Mouse (Mus musculus) forebrain, embryonic 12.5 days (tissue): ENCODE measurements around the gene Zfp358. TPM values are rescaled to one million over a fixed set of nuclear protein-coding genes. Genes with fewer than 3 reads are reported as not detected.

Source experiments
- ATAC-seq: fragments of 200-750 bp; cut with Nextera tagmentation; 2 replicates; pipeline ENCODE4 v1.8.0; 2017; ENCODE audit warnings: moderate TSS enrichment; ENCODE audit not compliant: low FRiP score
- H3K27ac ChIP-seq: fragments of 300-500 bp; sonication (generic); 2 replicates; pipeline ENCODE4 v1.5.1; 2016; ENCODE audit warnings: mild to moderate bottlenecking
- H3K27me3 ChIP-seq: fragments of 300-500 bp; sonication (generic); 2 replicates; pipeline ENCODE4 v1.6.1; 2016; ENCODE audit warnings: mild to moderate bottlenecking
- H3K36me3 ChIP-seq: fragments of 300-500 bp; sonication (generic); replicated peaks from 2 replicates; pipeline ENCODE4 v1.6.1; 2016; ENCODE audit warnings: mild to moderate bottlenecking
- H3K4me1 ChIP-seq: fragments of 300-500 bp; sonication (generic); 2 replicates; pipeline ENCODE4 v1.6.1; 2016
- H3K4me2 ChIP-seq: fragments of 300-500 bp; sonication (generic); 2 replicates; pipeline ENCODE4 v1.6.1; 2016; ENCODE audit warnings: mild to moderate bottlenecking, moderate library complexity
- H3K4me3 ChIP-seq: fragments of 300-500 bp; sonication (generic); replicated peaks from 2 replicates; pipeline ENCODE4 v1.5.1; 2016; ENCODE audit warnings: mild to moderate bottlenecking
- H3K9ac ChIP-seq: fragments of 300-500 bp; sonication (generic); 2 replicates; pipeline ENCODE4 v1.6.1; 2016; ENCODE audit warnings: mild to moderate bottlenecking
- H3K9me3 ChIP-seq: fragments of 300-500 bp; sonication (generic); 2 replicates; pipeline ENCODE4 v1.6.1; 2016
- WGBS: fragments of 180-500 bp; shearing (Covaris S2); methylation state at CpG from one replicate; pipeline ENCODE4 v1.1.7; 2016; 5-methylcytosine and 5-hydroxymethylcytosine counted together
- polyA plus RNA-seq: library from polyadenylated mRNA; unstranded; fragments of >200 nt; fragmentation: Nextera tagmentation; extraction: Ambion mirVana; gene quantifications from 2 replicates; pipeline ENCODE4 v1.2.1, GENCODE M21; 2016

The Zfp358 gene
- polyA plus RNA-seq: 69.3 and 78.4 TPM in 2 replicates

GRCm38 (mm10) chr8:3492901-3493844 lies at the start of gene Zfp358:
Zfp358 (plus strand) TSS chr8:3493138.
- Histone ChIP-seq H3K27ac (peak within 1 kb of the TSS; percentile 82), H3K4me3 (peak within 1 kb of the TSS; percentile 87), H3K4me1 (peaks cover 18% of the 10 kb centered on the region), H3K9me3 (peaks cover 11% of the 10 kb centered on the region; the same call in 1 of the 2 replicates), H3K4me2 (peak within 1 kb of the TSS; percentile 64), H3K36me3 (peaks cover 35% of the 10 kb centered on the region), H3K9ac (peak within 1 kb of the TSS; percentile 93), H3K27me3 (no peaks in the 10 kb centered on the region)
- peak; percentile 94 for ATAC-seq
- under 1% methylated on average over 48 of the region's 64 CpGs for WGBS

- Histone ChIP-seq H3K27ac (no peak overlapping the region), H3K27me3 (no peaks in the 10 kb centered on the region), H3K4me2 (no peak overlapping the region), H3K4me3 (no peak overlapping the region), H3K9ac (no peak overlapping the region), H3K9me3 (no peaks in the 10 kb centered on the region), H3K36me3 (peaks cover 84% of the 10 kb centered on the region), H3K4me1 (no peaks in the 10 kb centered on the region)
- 90% methylated on average over 2 of the region's 2 CpGs for WGBS
- no peak for ATAC-seq
Measured at GRCm38 (mm10) chr8:3449226-3449625, 43.7 kb upstream of the Zfp358 start.

- H3K4me2 ChIP-seq: no peak overlapping the region
Measured at GRCm38 (mm10) chr8:3450670-3451069, 42.3 kb upstream of the Zfp358 start.

GRCm38 (mm10) chr8:3451992-3452391 lies 40.9 kb upstream of the Zfp358 start:
- no peak overlapping the region for H3K9ac ChIP-seq
- H3K4me2 ChIP-seq: no peak overlapping the region
- WGBS: 94% methylated on average over 25 of the region's 25 CpGs
- H3K9me3 ChIP-seq: no peaks in the 10 kb centered on the region
- no peaks in the 10 kb centered on the region for H3K27me3 ChIP-seq
- no peak overlapping the region for H3K27ac ChIP-seq
- H3K4me3 ChIP-seq: no peak overlapping the region
- H3K36me3 ChIP-seq: peaks cover 96% of the 10 kb centered on the region
- no peaks in the 10 kb centered on the region for H3K4me1 ChIP-seq
- ATAC-seq: no peak

More at GRCm38 (mm10) chr8:3450670-3451069, 42.3 kb upstream of the Zfp358 start:
- Histone ChIP-seq H3K4me1 (no peaks in the 10 kb centered on the region), H3K9ac (no peak overlapping the region), H3K4me3 (no peak overlapping the region), H3K27me3 (no peaks in the 10 kb centered on the region), H3K27ac (no peak overlapping the region), H3K36me3 (peaks cover 91% of the 10 kb centered on the region), H3K9me3 (no peaks in the 10 kb centered on the region)
- ATAC-seq: peak; percentile 43
- WGBS: 32% methylated on average over 5 of the region's 5 CpGs

- Histone ChIP-seq H3K4me3 (no peak overlapping the region), H3K4me2 (no peak overlapping the region), H3K9me3 (no peaks in the 10 kb centered on the region), H3K4me1 (peaks cover 9% of the 10 kb centered on the region; the same call in 1 of the 2 replicates), H3K27ac (no peak overlapping the region), H3K27me3 (no peaks in the 10 kb centered on the region), H3K9ac (no peak overlapping the region), H3K36me3 (peaks cover 9% of the 10 kb centered on the region; the same call in 1 of the 2 replicates)
- 86% methylated on average over 2 of the region's 2 CpGs for whole genome bisulfite sequencing
- no peak for ATAC-seq
Measured at GRCm38 (mm10) chr8:3463248-3463647, 29.7 kb upstream of the Zfp358 start.

- Histone ChIP-seq H3K9ac (no peak overlapping the region), H3K4me1 (peaks cover 10% of the 10 kb centered on the region; the same call in 1 of the 2 replicates), H3K4me3 (no peak overlapping the region), H3K27me3 (no peaks in the 10 kb centered on the region), H3K9me3 (no peaks in the 10 kb centered on the region), H3K36me3 (0 out of 2 replicates have a peak, but pooled peaks cover 6% of the 10 kb centered on the region), H3K27ac (no peak overlapping the region), H3K4me2 (no peak overlapping the region)
- 53% methylated on average over 5 of the region's 5 CpGs for WGBS
- ATAC-seq: no peak
Measured at GRCm38 (mm10) chr8:3464309-3464708, 28.6 kb upstream of the Zfp358 start.

- peak; percentile 93 for ATAC-seq
- Histone ChIP-seq H3K9me3 (no peaks in the 10 kb centered on the region), H3K9ac (peak within 1 kb of the TSS; percentile 70), H3K4me3 (peak within 1 kb of the TSS; percentile 43), H3K27ac (peak within 1 kb of the TSS; percentile 78), H3K4me1 (peaks cover 10% of the 10 kb centered on the region; the same call in 1 of the 2 replicates), H3K4me2 (peak within 1 kb of the TSS; percentile 62), H3K27me3 (no peaks in the 10 kb centered on the region), H3K36me3 (no peaks in the 10 kb centered on the region)
- 8% methylated on average over 32 of the region's 32 CpGs for WGBS
Measured at GRCm38 (mm10) chr8:3467006-3467885, 25.7 kb upstream of the Zfp358 start, which contains the start of gene Pex11g. Pex11g (minus strand) TSS chr8:3467680.

- Histone ChIP-seq H3K4me2 (peak overlapping the region; percentile 62), H3K4me3 (peak overlapping the region; percentile 43), H3K4me1 (peaks cover 10% of the 10 kb centered on the region; the same call in 1 of the 2 replicates), H3K36me3 (no peaks in the 10 kb centered on the region), H3K9ac (peak overlapping the region; percentile 70), H3K27ac (peak overlapping the region; percentile 78), H3K27me3 (no peaks in the 10 kb centered on the region), H3K9me3 (no peaks in the 10 kb centered on the region)
- peak; percentile 14; the same call in 1 of the 2 replicates for ATAC-seq
- 48% methylated on average over 9 of the region's 9 CpGs for whole genome bisulfite sequencing
Measured at GRCm38 (mm10) chr8:3467886-3468545, 24.9 kb upstream of the Zfp358 start.

GRCm38 (mm10) chr8:3468838-3469237 lies 24.1 kb upstream of the Zfp358 start:
- peaks cover 10% of the 10 kb centered on the region; the same call in 1 of the 2 replicates for H3K4me1 ChIP-seq
- H3K9ac ChIP-seq: no peak overlapping the region
- no peak for ATAC-seq
- H3K36me3 ChIP-seq: no peaks in the 10 kb centered on the region
- no peak overlapping the region for H3K27ac ChIP-seq
- H3K4me2 ChIP-seq: no peak overlapping the region
- no peaks in the 10 kb centered on the region for H3K9me3 ChIP-seq
- 90% methylated on average over 1 of the region's 1 CpGs for WGBS
- no peaks in the 10 kb centered on the region for H3K27me3 ChIP-seq
- H3K4me3 ChIP-seq: no peak overlapping the region

GRCm38 (mm10) chr8:3470562-3470961 lies 22.4 kb upstream of the Zfp358 start, which contains the start of gene Tex45:
Tex45 (plus strand) TSS chr8:3470862.
- Histone ChIP-seq H3K36me3 (no peaks in the 10 kb centered on the region), H3K9ac (no peak within 1 kb of the TSS), H3K27me3 (peaks cover 5% of the 10 kb centered on the region), H3K4me3 (no peak within 1 kb of the TSS), H3K4me1 (peaks cover 10% of the 10 kb centered on the region; the same call in 1 of the 2 replicates), H3K27ac (no peak within 1 kb of the TSS), H3K4me2 (no peak within 1 kb of the TSS), H3K9me3 (no peaks in the 10 kb centered on the region)
- no peak for ATAC-seq

- Histone ChIP-seq H3K9me3 (no peaks in the 10 kb centered on the region), H3K27me3 (peaks cover 20% of the 10 kb centered on the region), H3K9ac (no peak overlapping the region), H3K36me3 (no peaks in the 10 kb centered on the region), H3K4me3 (peak overlapping the region; percentile 22), H3K27ac (no peak overlapping the region), H3K4me2 (peak overlapping the region; percentile 42), H3K4me1 (no peaks in the 10 kb centered on the region)
- peak; percentile 20; the same call in 1 of the 2 replicates for ATAC-seq
- 26% methylated on average over 37 of the region's 37 CpGs for WGBS
Measured at GRCm38 (mm10) chr8:3475715-3476429, 17.1 kb upstream of the Zfp358 start.
